Mouse (Mus musculus): ENCODE data around the gene Mid1. TPM values are rescaled to one million over a fixed set of nuclear protein-coding genes. Genes with fewer than 3 reads are reported as not detected.

Mid1 gene
- polyA plus RNA-seq, 1 experiment, result 54.0 TPM

GRCm38 (mm10) chrX:169925600-169925999, 240.6 kb downstream of the Mid1 start:
- Histone ChIP-seq H3K4me3 (no peak overlapping the region), H3K27me3 (ENCODE audit: control insufficient read depth, insufficient read depth, insufficient read length) (no peaks in the 10 kb centered on the region), H3K79me2 (ENCODE audit: control insufficient read depth, insufficient read depth) (peaks cover 66% of the 10 kb centered on the region), H3K36me3 (ENCODE audit: control insufficient read depth, insufficient read depth) (peaks cover 7% of the 10 kb centered on the region), H3K4me2 (ENCODE audit: low read depth) (no peak overlapping the region), H3ac (ENCODE audit: control insufficient read depth, insufficient read length) (no peak overlapping the region)
- TF ChIP-seq MYOD1 (IDR thresholded peaks at IDR 0.05; ENCODE audit: control insufficient read depth in 1 of 3, insufficient read length in 2 of 3, low read depth in 2 of 3) (no peak), TCF3 (IDR thresholded peaks at IDR 0.05; ENCODE audit: insufficient read length, low read depth) (no peak), USF1 (IDR thresholded peaks at IDR 0.05; ENCODE audit: low read depth) (no peak), CEBPB (IDR thresholded peaks at IDR 0.05; ENCODE audit: insufficient read depth, poor library complexity, severe bottlenecking) (no peak), E2F4 (IDR thresholded peaks at IDR 0.05; ENCODE audit: insufficient read depth) (no peak), MAX (IDR thresholded peaks at IDR 0.05; ENCODE audit: low read depth) (no peak), POLR2AphosphoS2 (IDR thresholded peaks at IDR 0.05; ENCODE audit: insufficient read length, low read depth) (no peak), TCF12 (IDR thresholded peaks at IDR 0.05; ENCODE audit: insufficient read depth, poor library complexity, severe bottlenecking) (no peak), MYOG (IDR thresholded peaks at IDR 0.05; ENCODE audit: control insufficient read depth in 1 of 3, insufficient read depth in 1 of 3, insufficient read length in 2 of 3, low read depth in 2 of 3) (no peak), REST (IDR thresholded peaks at IDR 0.05; ENCODE audit: insufficient read depth, insufficient read length) (no peak)

DNA sequence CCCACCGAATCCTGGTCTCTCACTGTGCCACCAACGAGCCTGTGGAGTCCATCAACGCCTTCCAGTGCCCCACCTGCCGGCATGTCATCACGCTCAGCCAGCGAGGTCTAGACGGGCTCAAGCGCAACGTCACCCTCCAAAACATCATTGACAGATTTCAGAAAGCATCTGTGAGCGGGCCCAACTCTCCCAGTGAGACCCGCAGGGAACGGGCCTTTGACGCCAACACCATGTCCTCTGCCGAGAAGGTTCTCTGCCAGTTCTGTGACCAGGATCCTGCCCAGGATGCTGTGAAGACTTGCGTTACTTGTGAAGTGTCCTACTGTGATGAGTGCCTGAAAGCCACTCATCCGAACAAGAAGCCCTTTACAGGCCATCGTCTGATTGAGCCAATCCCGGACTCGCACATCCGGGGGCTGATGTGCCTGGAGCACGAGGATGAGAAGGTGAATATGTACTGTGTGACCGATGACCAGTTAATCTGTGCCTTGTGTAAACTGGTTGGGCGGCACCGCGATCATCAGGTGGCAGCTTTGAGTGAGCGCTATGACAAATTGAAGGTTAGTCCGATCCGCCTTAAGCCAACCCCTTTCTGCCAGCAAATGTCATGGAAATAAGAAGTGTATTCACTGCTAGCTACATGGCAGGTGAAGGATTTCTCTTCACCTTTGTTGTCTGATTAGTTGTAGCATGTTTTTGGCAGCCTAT, 242.3 kb downstream of the Mid1 start:
- TF ChIP-seq USF1 (IDR thresholded peaks at IDR 0.05; ENCODE audit: low read depth), result no peak
- TF ChIP-seq TCF12 (IDR thresholded peaks at IDR 0.05; ENCODE audit: insufficient read depth, poor library complexity, severe bottlenecking), result no peak
- Histone ChIP-seq H3K36me3 (ENCODE audit: control insufficient read depth, insufficient read depth) (peaks cover 7% of the 10 kb centered on the region), H3ac (ENCODE audit: control insufficient read depth, insufficient read length) (no peak overlapping the region), H3K4me2 (ENCODE audit: low read depth) (no peak overlapping the region), H3K4me3 (no peak overlapping the region), H3K27me3 (ENCODE audit: control insufficient read depth, insufficient read depth, insufficient read length) (no peaks in the 10 kb centered on the region), H3K79me2 (ENCODE audit: control insufficient read depth, insufficient read depth) (peaks cover 78% of the 10 kb centered on the region)

DNA sequence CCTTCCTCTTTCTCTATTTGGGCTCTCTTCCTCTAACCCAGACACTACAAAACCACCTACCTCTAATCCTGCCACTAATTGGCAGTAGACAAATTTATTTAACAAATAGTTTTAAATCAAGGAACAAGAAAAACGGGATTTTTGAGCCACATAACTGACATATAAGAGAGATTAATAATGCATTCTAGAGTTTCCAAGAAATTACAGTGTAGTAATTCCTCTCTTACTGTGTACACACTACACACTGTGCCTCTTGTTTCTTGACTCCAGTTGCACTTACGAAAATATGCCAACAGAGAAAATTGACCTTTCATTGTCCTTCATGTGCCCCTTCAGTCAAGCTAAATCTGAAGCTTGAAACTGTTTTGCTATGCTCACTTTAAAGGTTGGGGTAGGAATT, 245.9 kb downstream of the Mid1 start:
- peaks cover 80% of the 10 kb centered on the region for H3K79me2 ChIP-seq (ENCODE audit: control insufficient read depth, insufficient read depth)
- no peak overlapping the region for H3K4me2 ChIP-seq (ENCODE audit: low read depth)
- H3K36me3 ChIP-seq (ENCODE audit: control insufficient read depth, insufficient read depth), result peaks cover 7% of the 10 kb centered on the region
- H3K27me3 ChIP-seq (ENCODE audit: control insufficient read depth, insufficient read depth, insufficient read length), result no peaks in the 10 kb centered on the region
- H3K4me3 ChIP-seq, result no peak overlapping the region
- no peak overlapping the region for H3ac ChIP-seq (ENCODE audit: control insufficient read depth, insufficient read length)
- TF ChIP-seq MYOD1 (IDR thresholded peaks at IDR 0.05; ENCODE audit: control insufficient read depth in 1 of 3, insufficient read length in 2 of 3, low read depth in 2 of 3), result no peak
- no peak for TF ChIP-seq CEBPB (IDR thresholded peaks at IDR 0.05; ENCODE audit: insufficient read depth, poor library complexity, severe bottlenecking)
- TF ChIP-seq POLR2A (IDR thresholded peaks at IDR 0.05; ENCODE audit: insufficient read length, low read depth), result no peak
- TF ChIP-seq TCF3 (IDR thresholded peaks at IDR 0.05; ENCODE audit: insufficient read length, low read depth), result no peak
- no peak for TF ChIP-seq USF1 (IDR thresholded peaks at IDR 0.05; ENCODE audit: low read depth)
- no peak for TF ChIP-seq POLR2AphosphoS2 (IDR thresholded peaks at IDR 0.05; ENCODE audit: insufficient read length, low read depth)
- TF ChIP-seq REST (IDR thresholded peaks at IDR 0.05; ENCODE audit: insufficient read depth, insufficient read length), result no peak
- no peak for TF ChIP-seq MYOG (IDR thresholded peaks at IDR 0.05; ENCODE audit: control insufficient read depth in 1 of 3, insufficient read depth in 1 of 3, insufficient read length in 2 of 3, low read depth in 2 of 3)
- no peak for TF ChIP-seq TCF12 (IDR thresholded peaks at IDR 0.05; ENCODE audit: insufficient read depth, poor library complexity, severe bottlenecking)
- no peak for TF ChIP-seq MAX (IDR thresholded peaks at IDR 0.05; ENCODE audit: low read depth)
- TF ChIP-seq E2F4 (IDR thresholded peaks at IDR 0.05; ENCODE audit: insufficient read depth), result no peak
- TF ChIP-seq SRF (IDR thresholded peaks at IDR 0.05; ENCODE audit: control insufficient read depth, insufficient read length, low read depth), result no peak

- no peak overlapping the region for H3K4me2 ChIP-seq (ENCODE audit: low read depth)
- H3K79me2 ChIP-seq (ENCODE audit: control insufficient read depth, insufficient read depth), result peaks cover 91% of the 10 kb centered on the region
- H3K4me3 ChIP-seq, result no peak overlapping the region
- no peaks in the 10 kb centered on the region for H3K27me3 ChIP-seq (ENCODE audit: control insufficient read depth, insufficient read depth, insufficient read length)
- no peaks in the 10 kb centered on the region for H3K36me3 ChIP-seq (ENCODE audit: control insufficient read depth, insufficient read depth)
- H3ac ChIP-seq (ENCODE audit: control insufficient read depth, insufficient read length), result no peak overlapping the region
- TF ChIP-seq TCF3 (IDR thresholded peaks at IDR 0.05; ENCODE audit: insufficient read length, low read depth) (no peak), MAX (IDR thresholded peaks at IDR 0.05; ENCODE audit: low read depth) (no peak), SRF (IDR thresholded peaks at IDR 0.05; ENCODE audit: control insufficient read depth, insufficient read length, low read depth) (no peak), USF1 (IDR thresholded peaks at IDR 0.05; ENCODE audit: low read depth) (no peak), REST (IDR thresholded peaks at IDR 0.05; ENCODE audit: insufficient read depth, insufficient read length) (no peak), POLR2AphosphoS2 (IDR thresholded peaks at IDR 0.05; ENCODE audit: insufficient read length, low read depth) (no peak), TCF12 (IDR thresholded peaks at IDR 0.05; ENCODE audit: insufficient read depth, poor library complexity, severe bottlenecking) (no peak), CEBPB (IDR thresholded peaks at IDR 0.05; ENCODE audit: insufficient read depth, poor library complexity, severe bottlenecking) (no peak), MYOD1 (IDR thresholded peaks at IDR 0.05; ENCODE audit: control insufficient read depth in 1 of 3, insufficient read length in 2 of 3, low read depth in 2 of 3) (no peak), MYOG (IDR thresholded peaks at IDR 0.05; ENCODE audit: control insufficient read depth in 1 of 3, insufficient read depth in 1 of 3, insufficient read length in 2 of 3, low read depth in 2 of 3) (no peak), E2F4 (IDR thresholded peaks at IDR 0.05; ENCODE audit: insufficient read depth) (no peak), POLR2A (IDR thresholded peaks at IDR 0.05; ENCODE audit: insufficient read length, low read depth) (no peak)
Observed at GRCm38 (mm10) chrX:169933228-169933627, 248.2 kb downstream of the Mid1 start.

All from myocyte (in vitro differentiated cells).